Mouse (Mus musculus): ENCODE results near the gene Ints1.

DNA sequence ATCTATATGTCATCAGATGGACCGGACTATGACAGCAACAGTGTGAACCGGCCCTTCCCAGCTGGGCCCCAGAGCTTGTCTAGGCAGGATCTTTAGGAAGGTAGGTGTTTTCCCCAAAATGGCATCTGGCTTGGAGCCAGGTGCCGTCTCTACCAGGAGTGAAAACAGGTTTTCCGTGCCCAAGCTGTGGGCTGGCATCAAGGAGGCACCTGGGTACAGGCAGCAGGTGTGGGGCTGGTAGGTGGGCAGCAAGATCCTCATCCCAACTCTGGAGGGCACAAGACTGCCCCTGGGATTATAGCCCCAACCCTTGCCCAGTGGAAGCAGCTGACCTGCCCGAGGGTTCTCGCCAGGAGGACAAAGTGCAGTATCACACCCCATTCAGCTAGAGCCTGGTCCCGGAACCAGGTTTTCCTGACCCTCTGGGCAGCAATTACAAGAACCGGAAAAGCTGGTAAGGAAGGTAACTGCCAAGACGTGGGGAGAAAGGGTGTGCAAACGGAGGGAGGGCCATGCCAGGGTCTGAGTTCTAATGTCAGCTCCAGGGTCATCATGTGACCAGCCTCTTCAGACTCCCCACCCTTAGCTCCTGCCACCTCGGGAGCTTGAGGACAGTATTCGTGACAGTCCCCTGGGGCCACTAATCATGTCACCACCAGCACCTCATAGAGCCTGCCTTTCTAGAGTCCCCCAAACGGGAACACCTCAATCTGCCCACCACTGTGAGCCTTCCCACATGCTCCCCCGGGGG is 37.5 kb downstream of the Ints1 start:
- TF ChIP-seq CTCF (IDR thresholded peaks at IDR 0.05; ENCODE audit: borderline replicate concordance, insufficient read depth, low read length): no peak
- TF ChIP-seq POLR2A (IDR thresholded peaks at IDR 0.05; ENCODE audit: low read depth, low read length): no peak
